Mouse (Mus musculus) frontal cortex, postnatal 25 days (tissue): ENCODE data around the gene Trim33.

ENCODE experiments used
- DNase-seq, 2 experiments: peaks; one replicate each; pipeline ENCODE4 v3.0.0; 2022; ENCODE audit warnings: low spot score in 2 of 2

Gene Trim33

GRCm38 (mm10) chr3:103400807-103401206, 121.7 kb downstream of the Trim33 start:
- DNase-seq = no peak

GRCm38 (mm10) chr3:103401342-103402098, 122.4 kb downstream of the Trim33 start:
- peak; percentile 38 to 57 for DNase-seq

- no peak for DNase-seq
These were observed 123.1 kb downstream of the Trim33 start for GRCm38 (mm10) chr3:103402212-103402611.

- DNase-seq = no peak
These were observed 126.0 kb downstream of the Trim33 start for GRCm38 (mm10) chr3:103405135-103405534.

GRCm38 (mm10) chr3:103405871-103406765, 127.0 kb downstream of the Trim33 start:
- no peak for DNase-seq
